Mouse (Mus musculus) liver, embryonic 15.5 days (tissue): ENCODE measurements around the gene 9230112D13Rik. TPM values are rescaled to one million over a fixed set of nuclear protein-coding genes. Genes with fewer than 3 reads are reported as not detected.

Experiments
- ATAC-seq: fragments of 200-750 bp; cut with Nextera tagmentation; 2 replicates; pipeline ENCODE4 v1.8.0; 2017; ENCODE audit warnings: moderate number of reproducible peaks, mild to moderate bottlenecking, moderate library complexity; ENCODE audit not compliant: insufficient read depth
- H3K27ac ChIP-seq: fragments of 300-500 bp; sonication (generic); replicated peaks from 2 replicates; pipeline ENCODE4 v1.5.1; 2015; ENCODE audit warnings: mild to moderate bottlenecking, inconsistent platforms
- H3K27me3 ChIP-seq: fragments of 300-500 bp; sonication (generic); 2 replicates; pipeline ENCODE4 v1.6.1; 2015; ENCODE audit warnings: mild to moderate bottlenecking, inconsistent platforms
- H3K36me3 ChIP-seq: fragments of 300-500 bp; sonication (generic); replicated peaks from 2 replicates; pipeline ENCODE4 v1.6.1; 2015; ENCODE audit warnings: moderate library complexity, mild to moderate bottlenecking, inconsistent platforms
- H3K4me1 ChIP-seq: fragments of 300-500 bp; sonication (generic); replicated peaks from 2 replicates; pipeline ENCODE4 v1.6.1; 2015; ENCODE audit warnings: inconsistent platforms
- H3K4me2 ChIP-seq: fragments of 300-500 bp; sonication (generic); 2 replicates; pipeline ENCODE4 v1.6.1; 2015; ENCODE audit warnings: moderate library complexity, mild to moderate bottlenecking, inconsistent platforms
- H3K4me3 ChIP-seq: fragments of 300-500 bp; sonication (generic); replicated peaks from 2 replicates; pipeline ENCODE4 v1.5.1; 2015; ENCODE audit warnings: mild to moderate bottlenecking, inconsistent platforms
- H3K9ac ChIP-seq: fragments of 300-500 bp; sonication (generic); 2 replicates; pipeline ENCODE4 v1.6.1; 2015; ENCODE audit warnings: moderate library complexity, mild to moderate bottlenecking, inconsistent platforms
- H3K9me3 ChIP-seq: fragments of 300-500 bp; sonication (generic); replicated peaks from 2 replicates; pipeline ENCODE4 v1.6.1; 2016; ENCODE audit warnings: inconsistent platforms
- WGBS: fragments of 180-500 bp; shearing (Covaris S2); methylation state at CpG from one replicate; pipeline ENCODE4 v1.1.7; 2015; ENCODE audit warnings: mixed read lengths; ENCODE audit not compliant: insufficient replicate concordance; 5-methylcytosine and 5-hydroxymethylcytosine counted together
- polyA plus RNA-seq: library from polyadenylated mRNA; unstranded; fragments of >200 nt; fragmentation: Nextera tagmentation; extraction: Ambion mirVana; gene quantifications from 2 replicates; pipeline ENCODE4 v1.2.1, GENCODE M21; 2015

Gene 9230112D13Rik
- not detected in 2 replicates for polyA plus RNA-seq

DNA sequence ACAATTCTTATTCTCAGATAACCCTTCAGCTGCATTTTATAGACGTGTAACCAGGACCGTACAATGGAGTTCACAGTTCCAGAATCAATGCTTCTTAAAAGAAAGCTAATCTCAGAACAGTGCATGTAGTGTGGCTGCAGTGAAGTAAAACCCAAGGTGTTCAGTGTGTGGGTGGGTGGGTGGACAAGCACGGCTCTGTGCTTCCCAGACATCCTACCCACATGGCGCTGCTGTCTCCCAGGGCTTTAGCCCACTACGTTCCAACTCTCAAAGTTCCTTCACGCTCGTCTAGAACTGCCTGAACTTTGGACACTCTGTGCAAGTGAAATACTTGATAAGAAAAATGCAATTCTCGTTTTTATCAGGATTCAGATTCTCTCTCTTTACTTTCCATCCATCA is at the start of gene 9230112D13Rik:
Gene 9230112D13Rik, minus strand, starts transcription at position 101 of the 400 bp plus-strand sequence.
- WGBS = 66% methylated on average over 8 of the region's 8 CpGs
- Histone ChIP-seq H3K4me2 (no peak within 1 kb of the TSS), H3K27me3 (no peaks in the 10 kb centered on the region), H3K9ac (no peak within 1 kb of the TSS), H3K4me1 (no peaks in the 10 kb centered on the region), H3K36me3 (no peaks in the 10 kb centered on the region), H3K27ac (no peak within 1 kb of the TSS), H3K9me3 (no peaks in the 10 kb centered on the region), H3K4me3 (no peak within 1 kb of the TSS)
- ATAC-seq = no peak

- Histone ChIP-seq H3K4me1 (no peaks in the 10 kb centered on the region), H3K9me3 (no peaks in the 10 kb centered on the region), H3K4me3 (no peak overlapping the region), H3K27me3 (peaks cover 7% of the 10 kb centered on the region), H3K27ac (no peak overlapping the region), H3K9ac (no peak overlapping the region), H3K36me3 (no peaks in the 10 kb centered on the region), H3K4me2 (no peak overlapping the region)
- WGBS = 65% methylated on average over 17 of the region's 17 CpGs
- no peak for ATAC-seq
Observed at GRCm38 (mm10) chr14:34571610-34572387, 49.2 kb upstream of the 9230112D13Rik start.

GRCm38 (mm10) chr14:34570903-34571302 is 48.3 kb upstream of the 9230112D13Rik start:
- Histone ChIP-seq H3K9me3 (no peaks in the 10 kb centered on the region), H3K9ac (no peak overlapping the region), H3K4me1 (no peaks in the 10 kb centered on the region), H3K4me3 (no peak overlapping the region), H3K27me3 (peaks cover 7% of the 10 kb centered on the region), H3K36me3 (no peaks in the 10 kb centered on the region), H3K4me2 (no peak overlapping the region), H3K27ac (no peak overlapping the region)
- WGBS = 64% methylated on average over 4 of the region's 4 CpGs
- no peak for ATAC-seq

DNA sequence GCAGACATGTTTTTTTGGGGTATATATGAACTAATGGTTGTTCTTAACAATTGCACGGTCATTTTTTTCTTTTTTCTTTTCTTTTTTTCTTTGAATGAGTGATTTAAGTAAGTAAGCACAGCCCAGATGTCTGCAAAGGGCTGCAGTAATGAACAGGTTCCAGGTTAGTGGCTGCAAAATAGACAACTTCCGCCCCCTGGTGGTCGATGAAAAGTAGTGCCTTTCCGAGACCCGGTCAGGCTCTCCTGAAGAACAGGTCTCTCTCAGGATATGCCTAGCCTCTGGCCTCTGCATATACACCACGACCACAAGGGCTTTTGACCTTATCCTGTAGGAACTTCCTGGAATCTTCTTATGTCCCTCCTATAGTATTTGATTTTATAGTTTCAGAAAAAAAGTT is 47.7 kb upstream of the 9230112D13Rik start:
- Histone ChIP-seq H3K4me1 (no peaks in the 10 kb centered on the region), H3K4me2 (no peak overlapping the region), H3K4me3 (no peak overlapping the region), H3K27ac (no peak overlapping the region), H3K36me3 (no peaks in the 10 kb centered on the region), H3K9me3 (no peaks in the 10 kb centered on the region), H3K9ac (no peak overlapping the region), H3K27me3 (peaks cover 7% of the 10 kb centered on the region)
- WGBS = 2% methylated on average over 6 of the region's 6 CpGs
- no peak for ATAC-seq

DNA sequence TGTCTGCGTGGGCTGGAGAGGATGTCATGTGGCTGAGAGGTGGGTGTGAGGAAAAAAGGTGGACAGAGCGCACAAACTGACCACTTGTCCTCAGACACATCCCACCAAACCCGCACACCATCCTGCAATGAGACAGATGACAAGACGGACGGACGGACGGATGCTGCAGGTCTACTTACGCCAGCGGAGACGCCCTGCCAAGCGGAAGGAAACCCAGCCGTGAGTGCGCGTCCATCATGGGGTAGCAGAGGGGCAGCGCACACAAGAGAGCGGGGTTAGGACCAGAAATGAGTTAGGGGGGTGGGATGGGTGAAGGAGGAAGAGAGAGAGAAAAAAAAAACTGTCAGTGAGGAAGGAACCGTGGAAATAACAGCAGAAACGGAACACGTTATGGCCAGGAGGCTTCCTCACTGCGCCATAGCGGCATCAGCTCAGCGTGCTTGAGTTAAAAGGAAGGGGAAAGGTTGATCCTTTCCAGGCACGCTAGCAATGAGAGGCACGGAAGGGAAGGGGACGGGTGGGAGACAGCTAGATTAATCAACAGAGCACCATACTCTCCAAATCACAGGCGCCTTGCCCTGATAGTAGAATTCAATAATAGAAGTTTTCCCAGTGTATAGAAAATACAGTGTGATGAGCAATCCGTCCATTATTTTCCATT is 47.1 kb upstream of the 9230112D13Rik start:
- H3K4me1 ChIP-seq = no peaks in the 10 kb centered on the region
- H3K4me2 ChIP-seq = peak overlapping the region; percentile 21
- H3K27ac ChIP-seq = no peak overlapping the region
- peaks cover 7% of the 10 kb centered on the region for H3K27me3 ChIP-seq
- H3K9ac ChIP-seq = no peak overlapping the region
- no peak for ATAC-seq
- no peaks in the 10 kb centered on the region for H3K9me3 ChIP-seq
- no peak overlapping the region for H3K4me3 ChIP-seq
- no peaks in the 10 kb centered on the region for H3K36me3 ChIP-seq
- WGBS = 22% methylated on average over 27 of the region's 27 CpGs

DNA sequence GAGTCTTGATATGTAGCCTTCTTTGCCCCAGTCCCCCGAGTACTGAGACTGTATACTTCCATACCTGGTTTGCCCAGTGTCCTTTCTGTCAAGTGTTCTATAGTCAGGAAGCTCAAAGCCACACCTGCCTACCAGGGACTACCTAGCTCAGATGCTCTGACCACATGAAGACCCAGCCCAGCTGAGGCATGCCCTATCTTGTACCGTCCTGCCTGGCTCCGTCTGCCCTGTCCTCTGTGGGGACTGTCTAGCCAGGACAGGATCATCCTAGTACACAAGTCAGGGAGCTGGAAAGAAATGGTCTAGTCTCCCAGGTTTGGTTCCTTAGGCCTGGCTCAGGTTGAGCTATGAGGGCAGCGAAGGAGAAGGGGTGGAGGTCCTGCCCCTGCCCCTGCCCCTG is 46.0 kb upstream of the 9230112D13Rik start:
- H3K4me3 ChIP-seq = no peak overlapping the region
- H3K27ac ChIP-seq = no peak overlapping the region
- H3K36me3 ChIP-seq = no peaks in the 10 kb centered on the region
- 58% methylated on average over 4 of the region's 4 CpGs for WGBS
- peaks cover 7% of the 10 kb centered on the region for H3K27me3 ChIP-seq
- no peak for ATAC-seq
- H3K9ac ChIP-seq = no peak overlapping the region
- H3K4me1 ChIP-seq = no peaks in the 10 kb centered on the region
- no peaks in the 10 kb centered on the region for H3K9me3 ChIP-seq
- no peak overlapping the region for H3K4me2 ChIP-seq

DNA sequence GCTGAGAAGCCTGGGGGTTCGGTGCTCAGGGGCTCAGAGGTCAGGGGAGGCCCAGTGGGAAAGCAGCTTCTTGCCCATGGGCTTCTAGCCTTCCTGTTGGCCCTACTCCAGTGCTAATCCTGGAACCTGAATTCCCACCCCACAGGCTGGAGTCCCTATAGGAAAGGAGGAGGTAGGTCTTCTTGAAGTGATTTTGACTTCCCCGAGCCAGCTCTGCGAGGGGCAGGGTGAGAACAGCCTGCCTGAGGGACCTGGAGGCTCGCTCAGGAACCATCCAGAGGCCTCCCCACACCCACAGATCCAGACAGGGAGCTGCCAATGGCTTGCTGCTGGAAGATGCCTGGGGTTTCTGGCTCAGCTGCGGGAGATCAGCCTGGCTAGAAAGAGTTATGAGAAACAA is 45.1 kb upstream of the 9230112D13Rik start:
- Histone ChIP-seq H3K36me3 (no peaks in the 10 kb centered on the region), H3K27ac (no peak overlapping the region), H3K4me3 (no peak overlapping the region), H3K9ac (no peak overlapping the region), H3K9me3 (no peaks in the 10 kb centered on the region), H3K27me3 (peaks cover 7% of the 10 kb centered on the region), H3K4me1 (no peaks in the 10 kb centered on the region), H3K4me2 (no peak overlapping the region)
- ATAC-seq = no peak
- 50% methylated on average over 5 of the region's 5 CpGs for WGBS

DNA sequence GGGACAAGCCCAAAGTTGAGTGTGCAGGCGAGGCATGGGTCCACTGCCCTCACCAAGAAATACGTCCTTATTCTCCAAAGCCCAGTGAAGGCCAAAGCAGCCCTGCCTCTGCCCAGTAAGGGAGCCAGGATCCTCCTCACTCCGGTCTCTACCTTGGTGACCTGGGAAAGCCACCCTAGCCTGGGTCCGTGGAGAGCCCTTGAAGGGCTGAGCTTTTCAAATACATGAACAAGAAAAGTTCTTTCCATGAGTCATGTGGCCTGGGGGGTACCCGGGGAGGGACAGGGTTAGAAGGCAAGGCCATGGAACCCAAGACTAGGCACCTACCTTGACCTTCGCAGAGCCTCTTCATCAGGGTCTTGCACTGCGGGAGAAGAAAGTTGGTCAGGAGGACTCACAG is 43.9 kb upstream of the 9230112D13Rik start:
- H3K4me3 ChIP-seq = no peak overlapping the region
- H3K4me1 ChIP-seq = no peaks in the 10 kb centered on the region
- ATAC-seq = no peak
- no peaks in the 10 kb centered on the region for H3K9me3 ChIP-seq
- 68% methylated on average over 7 of the region's 7 CpGs for WGBS
- peaks cover 7% of the 10 kb centered on the region for H3K27me3 ChIP-seq
- H3K4me2 ChIP-seq = no peak overlapping the region
- no peaks in the 10 kb centered on the region for H3K36me3 ChIP-seq
- H3K27ac ChIP-seq = no peak overlapping the region
- no peak overlapping the region for H3K9ac ChIP-seq

DNA sequence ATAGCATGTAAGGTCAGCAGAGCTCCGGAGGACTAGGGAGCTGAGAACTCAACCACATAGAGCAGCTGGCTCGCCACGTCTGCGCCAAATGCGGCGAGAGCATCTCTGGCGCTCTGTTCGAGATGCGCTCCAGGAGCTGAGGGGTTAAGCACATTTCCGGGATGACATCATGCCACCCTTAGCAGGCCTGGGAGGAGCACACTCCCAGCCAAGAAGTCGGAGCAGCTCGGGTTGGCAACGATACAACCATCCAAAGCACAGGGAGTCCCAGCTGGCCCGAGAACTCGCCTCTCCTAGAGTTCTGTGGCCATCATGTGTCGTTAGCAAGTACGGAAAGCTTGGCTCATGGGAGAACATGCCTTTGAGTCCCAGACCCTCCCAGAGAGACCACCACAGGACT is 43.1 kb upstream of the 9230112D13Rik start:
- no peaks in the 10 kb centered on the region for H3K36me3 ChIP-seq
- WGBS = 53% methylated on average over 17 of the region's 17 CpGs
- H3K9ac ChIP-seq = no peak overlapping the region
- H3K27me3 ChIP-seq = peaks cover 7% of the 10 kb centered on the region
- H3K4me1 ChIP-seq = no peaks in the 10 kb centered on the region
- no peak overlapping the region for H3K4me2 ChIP-seq
- no peak overlapping the region for H3K4me3 ChIP-seq
- no peak for ATAC-seq
- H3K9me3 ChIP-seq = no peaks in the 10 kb centered on the region
- no peak overlapping the region for H3K27ac ChIP-seq

DNA sequence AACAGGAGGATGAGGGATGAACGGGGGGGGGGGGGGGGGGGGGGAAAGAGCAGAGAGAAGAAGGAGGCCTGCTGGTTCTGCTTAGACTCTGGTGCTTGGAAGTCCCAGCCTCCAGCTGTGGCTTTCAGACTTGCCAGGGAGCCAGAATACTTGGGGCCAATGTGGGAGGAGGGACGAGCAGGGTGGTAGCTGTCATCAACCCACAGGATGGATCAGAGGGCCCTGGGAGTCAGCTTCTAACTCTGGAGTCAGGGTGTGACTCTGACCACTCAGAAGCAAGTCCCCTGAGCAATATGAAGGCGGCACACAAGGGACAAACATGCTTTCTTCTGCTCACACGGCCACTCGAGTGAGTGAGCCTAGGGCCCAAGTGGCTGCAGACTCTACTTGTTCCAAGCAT is 42.0 kb upstream of the 9230112D13Rik start:
- Histone ChIP-seq H3K27me3 (peaks cover 6% of the 10 kb centered on the region), H3K9me3 (no peaks in the 10 kb centered on the region), H3K4me3 (no peak overlapping the region), H3K4me1 (no peaks in the 10 kb centered on the region), H3K36me3 (no peaks in the 10 kb centered on the region), H3K9ac (no peak overlapping the region), H3K4me2 (no peak overlapping the region), H3K27ac (no peak overlapping the region)
- no peak for ATAC-seq
- 50% methylated on average over 5 of the region's 5 CpGs for WGBS

DNA sequence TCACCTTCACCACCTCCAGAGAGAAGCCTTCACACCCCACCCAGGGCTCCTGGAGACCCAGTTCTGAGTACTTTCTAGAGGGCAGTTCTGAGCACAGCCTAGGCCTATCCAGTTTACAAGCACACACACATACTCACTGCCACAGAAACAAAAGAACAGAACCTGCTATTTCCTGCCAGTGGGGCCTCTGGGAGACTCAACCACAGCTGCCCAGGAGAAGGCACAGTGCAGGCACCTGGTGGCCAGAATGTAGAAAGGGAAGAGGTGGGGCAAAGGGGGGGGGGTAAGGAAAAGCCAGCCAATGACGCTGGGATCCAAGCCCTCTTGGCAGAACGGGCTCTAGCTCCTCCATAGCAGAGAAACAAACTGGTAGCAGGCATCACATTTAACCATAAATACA is 39.8 kb upstream of the 9230112D13Rik start:
- no peaks in the 10 kb centered on the region for H3K4me1 ChIP-seq
- WGBS = 14% methylated on average over 2 of the region's 2 CpGs
- no peak for ATAC-seq

More for the DNA sequence above, 39.8 kb upstream of the 9230112D13Rik start:
- H3K4me2 ChIP-seq = no peak overlapping the region
- no peak overlapping the region for H3K9ac ChIP-seq
- no peaks in the 10 kb centered on the region for H3K9me3 ChIP-seq
- no peak overlapping the region for H3K27ac ChIP-seq
- H3K27me3 ChIP-seq = no peaks in the 10 kb centered on the region
- H3K4me3 ChIP-seq = no peak overlapping the region
- no peaks in the 10 kb centered on the region for H3K36me3 ChIP-seq
